Mouse (Mus musculus) skeletal muscle tissue, adult 2 months (tissue): ENCODE measurements around the gene Lactbl1.

Source experiments
- DNase-seq: peaks from one replicate; pipeline ENCODE4 v3.0.0-alpha.2; 2012; ENCODE audit warnings: low read depth, low spot score

The Lactbl1 gene

DNA sequence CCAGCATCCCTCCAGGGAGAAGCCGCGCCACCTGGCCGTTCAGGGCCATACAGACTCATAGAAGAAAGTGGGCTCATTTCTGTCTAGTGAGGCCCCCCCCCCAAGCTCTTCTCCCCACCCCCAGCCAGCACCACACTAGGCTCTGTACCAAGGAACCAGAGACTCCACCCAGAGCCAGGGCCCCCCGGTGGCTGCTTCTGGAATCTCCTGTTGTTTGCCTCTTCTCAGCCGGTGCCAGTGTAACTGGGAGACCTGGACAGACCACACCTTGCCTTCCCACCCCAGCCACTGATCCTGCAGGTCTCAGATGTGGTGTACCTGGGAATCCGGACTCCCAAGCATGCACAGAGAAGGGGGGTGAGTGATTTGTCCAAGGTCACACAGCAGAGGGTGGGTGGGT is 62.1 kb downstream of the Lactbl1 start:
- no peak for DNase-seq

DNA sequence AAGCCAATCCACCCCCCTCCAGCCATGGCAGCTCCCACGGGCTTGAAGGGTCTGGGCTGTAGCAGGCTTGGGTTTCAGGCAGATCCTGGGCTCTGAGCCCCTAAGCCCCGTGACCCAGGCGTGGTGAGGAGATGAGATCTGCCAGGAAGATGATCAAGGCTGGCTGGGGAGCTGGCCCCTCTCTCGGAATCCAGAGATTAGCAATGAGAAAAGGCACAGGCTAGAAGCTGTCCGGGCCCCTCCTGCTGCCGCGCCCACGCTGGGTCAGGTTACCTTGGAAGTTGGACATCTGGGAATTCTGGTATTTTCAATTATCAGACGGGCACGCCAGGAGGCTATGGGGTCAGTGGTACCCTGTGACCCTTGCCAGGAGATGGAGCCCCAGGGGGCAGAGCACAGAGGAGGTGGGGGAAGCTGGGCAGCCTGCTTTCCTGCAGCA is 63.0 kb downstream of the Lactbl1 start:
- no peak for DNase-seq

DNA sequence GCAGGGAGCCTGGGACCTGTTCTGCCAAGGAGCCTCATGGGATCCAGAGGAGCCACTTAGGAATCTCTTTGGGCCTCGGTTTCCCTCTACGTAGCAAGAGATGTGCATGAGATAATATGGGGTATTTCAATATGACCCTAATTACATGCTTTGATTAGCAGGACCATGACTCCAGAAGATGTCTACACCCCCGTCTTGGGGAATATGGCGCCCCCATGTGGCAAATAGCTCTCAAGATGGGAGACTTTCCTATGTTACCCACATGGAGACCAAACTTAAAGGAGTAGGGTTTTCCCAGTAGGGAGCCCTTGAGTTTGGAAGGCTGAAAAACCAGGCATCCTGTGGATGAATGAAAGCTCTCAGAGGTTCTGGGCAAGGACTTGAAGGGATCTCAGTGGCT is 65.7 kb downstream of the Lactbl1 start:
- no peak for DNase-seq
